Mouse (Mus musculus): Measurements from ENCODE around the gene Anapc16.

DNA sequence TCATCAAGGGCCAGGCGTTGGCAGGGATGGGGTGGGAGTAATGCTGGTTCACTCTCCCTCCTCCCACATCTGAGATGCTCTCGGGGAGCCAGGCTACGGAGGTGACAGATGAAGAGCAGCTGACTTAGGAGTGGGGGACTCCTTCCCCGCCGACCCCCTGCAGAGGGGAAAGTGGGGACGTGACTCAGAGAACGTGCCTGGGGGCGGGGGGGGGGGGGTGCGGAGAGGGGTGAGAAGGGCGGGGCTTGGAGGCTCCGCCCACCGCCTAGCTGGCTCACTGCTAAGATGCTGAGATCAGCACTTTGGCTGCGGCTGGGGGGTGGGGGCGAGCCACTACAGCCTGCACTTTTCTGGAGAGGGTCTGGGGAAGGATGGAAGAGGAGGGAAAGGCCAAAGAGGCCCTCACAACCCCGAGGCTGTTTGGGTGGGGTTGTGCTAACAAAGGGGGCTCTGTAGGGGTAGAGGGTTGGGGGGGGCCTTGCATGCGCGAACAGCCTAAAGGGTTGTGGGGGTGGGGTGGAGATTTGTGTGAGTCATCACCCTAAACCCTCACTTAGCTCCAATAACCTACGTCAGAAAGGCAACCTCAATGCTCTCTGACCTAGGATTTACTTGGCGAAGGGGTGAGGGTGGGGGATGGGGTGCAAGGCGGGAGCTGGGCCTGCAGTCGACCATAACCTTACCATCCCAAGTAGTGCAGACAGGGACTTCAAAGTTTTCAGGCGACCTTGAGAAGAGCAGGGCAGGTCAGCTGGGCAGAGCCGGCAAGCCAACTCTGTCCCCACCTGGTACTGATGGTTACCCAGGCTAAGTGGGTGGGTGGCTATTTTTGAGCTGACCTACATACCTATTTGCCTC lies 38.2 kb downstream of the Anapc16 start:
- TF ChIP-seq POLR2A (IDR thresholded peaks at IDR 0.05; ENCODE audit: control insufficient read depth, extremely low read depth, insufficient read depth, low read length, poor library complexity) (no peak), CTCF (IDR thresholded peaks at IDR 0.05; ENCODE audit: borderline replicate concordance, control insufficient read depth, extremely low read depth, insufficient read depth, low read length, poor library complexity) (no peak)

All from thymus, adult 2 months (tissue).